Mouse (Mus musculus): ENCODE measurements at regions not wholly inside any gene's neighbourhood (a gene's known extent, or its start where the extent isn't known, plus 50 kb on each side); places are given as distances from the start of the nearest gene placed in this dataset.

- no peak for ATAC-seq (replicated peaks; ENCODE audit: low FRiP score, poor library complexity, severe bottlenecking)
These were observed 77.7 kb downstream of the Fam76b start for GRCm38 (mm10) chr9:13905086-13905669.

GRCm38 (mm10) chr9:13906736-13907135, 79.2 kb downstream of the Fam76b start:
- no peak for ATAC-seq (replicated peaks; ENCODE audit: low FRiP score, poor library complexity, severe bottlenecking)

DNA sequence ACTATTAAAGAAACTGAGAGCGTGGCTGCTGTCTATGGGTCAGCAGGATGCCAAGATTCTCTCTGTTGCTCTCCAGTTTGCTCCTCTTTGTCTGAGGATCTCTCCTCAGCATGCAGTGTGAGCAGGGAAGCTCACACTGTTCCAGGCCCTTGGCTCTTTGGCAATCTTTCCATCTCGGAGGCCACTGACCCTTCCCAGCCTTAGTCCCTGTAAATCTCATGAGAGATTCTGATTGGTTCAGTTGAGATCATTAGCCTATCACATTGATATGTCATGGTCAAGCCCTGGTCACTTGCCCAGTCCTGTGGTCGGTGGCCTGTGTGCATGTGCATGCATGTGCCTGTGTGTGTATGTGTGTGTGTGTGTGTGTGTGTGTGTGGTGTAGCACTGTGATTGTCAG, 82.1 kb downstream of the Fam76b start:
- no peak for ATAC-seq (replicated peaks; ENCODE audit: low FRiP score, poor library complexity, severe bottlenecking)

- no peak for ATAC-seq (replicated peaks; ENCODE audit: low FRiP score, poor library complexity, severe bottlenecking)
These were observed 82.6 kb downstream of the Fam76b start for GRCm38 (mm10) chr9:13910091-13910490.

DNA sequence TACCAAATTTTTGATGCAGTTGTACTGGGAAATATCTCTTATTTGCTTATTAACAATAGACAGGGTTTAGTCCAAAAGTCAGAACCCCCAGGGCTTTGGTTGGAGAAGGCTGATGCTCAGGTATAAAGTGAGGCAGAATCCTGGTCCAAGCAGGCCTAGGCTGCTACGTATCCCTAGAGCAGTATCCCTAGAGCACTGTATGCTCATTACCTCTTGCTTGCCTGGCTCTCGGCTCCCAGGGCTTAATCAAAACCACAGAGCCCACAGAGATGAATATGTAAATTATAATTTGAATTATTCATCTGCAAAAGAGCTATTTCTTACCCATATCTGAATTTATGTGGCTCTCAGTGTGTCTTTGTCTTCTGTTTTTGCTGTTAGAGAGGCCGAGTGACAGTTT, 85.9 kb downstream of the Fam76b start:
- no peak for ATAC-seq (replicated peaks; ENCODE audit: low FRiP score, poor library complexity, severe bottlenecking)

DNA sequence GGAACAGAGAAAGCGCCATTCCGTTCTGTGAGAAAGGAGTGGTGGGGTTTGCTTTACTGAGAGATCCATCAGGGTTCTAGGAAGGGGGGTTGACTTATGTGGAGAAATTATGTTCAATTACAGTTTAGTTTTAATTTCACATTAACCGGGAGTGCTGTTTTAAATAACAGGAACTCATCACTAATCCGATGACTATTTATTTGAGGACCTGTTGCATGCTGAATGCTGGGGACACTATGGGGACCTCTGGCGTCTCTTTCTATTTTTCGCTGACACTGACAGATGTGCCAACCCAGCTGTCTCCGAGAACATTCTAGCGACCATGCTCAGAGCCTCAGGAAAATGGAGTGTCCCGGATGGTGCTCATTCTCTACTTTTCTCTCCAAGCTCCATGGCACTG, 86.6 kb downstream of the Fam76b start:
- ATAC-seq (replicated peaks; ENCODE audit: low FRiP score, poor library complexity, severe bottlenecking), result no peak

DNA sequence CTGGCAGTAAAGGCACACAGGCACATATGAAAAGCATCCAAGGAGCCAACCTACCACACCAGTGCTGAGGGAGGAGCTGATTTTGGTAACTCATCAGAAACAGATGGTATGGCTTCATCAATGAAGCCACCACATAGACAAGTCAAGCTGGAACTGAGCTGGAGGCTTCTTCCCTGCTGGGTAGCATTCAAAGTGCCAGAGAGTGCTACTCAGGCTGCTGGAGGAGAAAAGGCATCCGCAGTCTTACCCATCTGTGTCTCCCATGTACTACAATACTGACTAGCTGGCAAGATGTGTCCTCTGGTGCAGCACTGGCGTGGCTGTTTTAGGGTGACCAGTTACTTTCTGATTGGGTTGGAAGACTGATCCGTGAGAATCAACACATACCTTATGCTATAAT, 87.3 kb downstream of the Fam76b start:
- no peak for ATAC-seq (replicated peaks; ENCODE audit: low FRiP score, poor library complexity, severe bottlenecking)

- no peak for ATAC-seq (replicated peaks; ENCODE audit: low FRiP score, poor library complexity, severe bottlenecking)
These were observed 89.3 kb downstream of the Fam76b start for GRCm38 (mm10) chr9:13916837-13917236.

GRCm38 (mm10) chr9:13918606-13919202, 91.2 kb downstream of the Fam76b start:
- no peak for ATAC-seq (replicated peaks; ENCODE audit: low FRiP score, poor library complexity, severe bottlenecking)

- ATAC-seq (replicated peaks; ENCODE audit: low FRiP score, poor library complexity, severe bottlenecking), result no peak
These were observed 92.4 kb downstream of the Fam76b start for GRCm38 (mm10) chr9:13919739-13920410.

DNA sequence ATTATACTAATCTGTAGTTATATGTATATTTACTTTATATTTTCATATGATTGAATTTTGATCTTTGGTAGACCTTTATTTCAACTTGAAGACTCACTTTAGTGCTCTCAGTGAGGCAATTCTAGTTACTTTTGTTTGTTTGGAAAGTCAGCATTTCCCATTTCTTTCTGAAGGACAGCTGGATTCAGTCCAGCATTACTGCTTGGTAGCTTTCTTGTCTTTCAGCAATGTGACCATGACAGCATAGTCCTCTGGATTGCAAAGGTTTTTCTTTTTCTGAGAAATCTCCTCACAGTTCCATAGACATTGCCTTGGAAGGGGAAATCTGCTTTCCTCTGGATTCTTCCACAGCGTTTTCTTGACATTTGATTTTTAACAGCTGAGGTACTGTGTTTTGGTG, 93.1 kb downstream of the Fam76b start:
- ATAC-seq (replicated peaks; ENCODE audit: low FRiP score, poor library complexity, severe bottlenecking), result no peak

- no peak for ATAC-seq (replicated peaks; ENCODE audit: low FRiP score, poor library complexity, severe bottlenecking)
These were observed 104.5 kb downstream of the Fam76b start for GRCm38 (mm10) chr9:13932001-13932508.

DNA sequence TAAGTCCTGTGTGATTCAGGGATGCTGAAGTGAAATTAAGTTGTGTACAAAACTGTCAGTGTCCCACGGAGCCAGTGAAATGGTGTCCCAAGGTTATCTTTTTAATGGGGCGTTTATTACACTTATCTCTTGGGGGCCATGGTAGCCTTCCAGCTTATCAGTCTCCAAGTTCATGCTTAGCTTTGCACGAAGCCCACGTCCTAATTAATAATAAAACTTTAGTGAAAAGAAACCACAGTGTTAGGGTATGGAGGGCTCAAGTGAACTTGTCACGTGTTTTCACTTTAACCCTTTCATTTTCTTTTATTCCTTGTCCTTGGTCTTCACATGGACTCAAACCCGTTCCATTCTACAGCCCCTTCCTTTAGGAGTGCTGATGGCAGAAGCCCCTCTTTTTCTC, 105.9 kb downstream of the Fam76b start:
- no peak for ATAC-seq (replicated peaks; ENCODE audit: low FRiP score, poor library complexity, severe bottlenecking)

DNA sequence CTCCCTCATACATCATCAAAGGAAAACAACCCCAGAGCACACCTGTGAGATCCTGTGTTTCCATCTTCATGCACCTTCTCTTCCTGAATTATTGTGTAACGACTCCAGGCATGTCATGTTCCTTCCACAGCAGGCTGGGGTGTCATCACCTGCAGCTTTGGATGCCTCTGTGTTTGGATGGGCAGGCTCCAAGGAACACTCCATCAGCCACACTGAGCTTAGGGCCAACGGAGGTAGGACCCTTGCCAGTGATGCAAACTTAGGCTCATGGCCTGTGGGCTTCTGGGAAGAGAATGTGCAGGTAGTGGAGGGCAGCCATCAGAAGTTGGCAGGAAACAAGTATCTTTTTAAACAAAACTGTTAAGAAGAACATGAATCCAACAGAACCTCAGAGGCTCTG, 109.8 kb downstream of the Fam76b start:
- ATAC-seq (replicated peaks; ENCODE audit: low FRiP score, poor library complexity, severe bottlenecking), result no peak

DNA sequence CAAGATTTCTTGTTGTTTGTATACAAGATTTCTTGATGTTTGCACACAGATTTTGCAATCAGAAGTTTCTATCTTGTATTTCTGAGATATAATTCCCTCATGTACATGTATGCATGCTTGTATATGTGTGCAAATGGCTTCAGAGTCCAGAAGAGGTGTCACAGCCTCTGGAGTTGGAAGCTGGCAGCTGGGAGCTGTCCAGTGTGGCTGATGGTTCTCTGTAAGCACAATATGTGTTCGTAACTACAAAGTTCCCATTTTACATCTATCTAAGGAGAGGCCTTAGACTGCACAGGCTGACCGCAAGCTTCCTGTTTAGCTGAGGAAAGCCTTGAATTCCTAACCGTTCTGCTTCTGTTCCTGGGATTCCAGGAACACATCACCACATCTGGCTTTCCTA, 119.0 kb downstream of the Fam76b start:
- ATAC-seq (replicated peaks; ENCODE audit: low FRiP score, poor library complexity, severe bottlenecking), result no peak

GRCm38 (mm10) chr9:13952157-13952556, 124.6 kb downstream of the Fam76b start:
- no peak for ATAC-seq (replicated peaks; ENCODE audit: low FRiP score, poor library complexity, severe bottlenecking)

GRCm38 (mm10) chr9:13963140-13963763, 135.7 kb downstream of the Fam76b start:
- ATAC-seq (replicated peaks; ENCODE audit: low FRiP score, poor library complexity, severe bottlenecking), result no peak

GRCm38 (mm10) chr9:13963796-13964195, 136.3 kb downstream of the Fam76b start:
- no peak for ATAC-seq (replicated peaks; ENCODE audit: low FRiP score, poor library complexity, severe bottlenecking)

DNA sequence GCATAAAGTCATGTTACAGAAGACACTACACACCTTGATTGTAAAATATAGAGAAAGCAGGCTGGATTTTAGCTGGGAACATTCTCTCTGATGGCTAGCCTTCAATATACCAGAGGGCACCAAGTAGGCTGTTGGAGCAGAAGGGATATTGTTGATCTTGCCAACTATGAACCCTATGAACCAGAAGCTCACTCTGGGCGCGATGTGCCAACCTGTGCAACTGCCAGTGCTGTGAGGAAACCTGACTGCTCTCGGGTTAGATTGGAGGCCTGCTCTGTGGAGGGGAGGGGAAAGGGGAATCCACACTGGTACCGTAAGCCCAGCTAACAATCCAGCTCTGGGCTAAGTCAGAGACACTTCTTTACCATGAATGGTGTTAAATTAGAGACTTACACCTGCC, 136.7 kb downstream of the Fam76b start:
- no peak for ATAC-seq (replicated peaks; ENCODE audit: low FRiP score, poor library complexity, severe bottlenecking)

DNA sequence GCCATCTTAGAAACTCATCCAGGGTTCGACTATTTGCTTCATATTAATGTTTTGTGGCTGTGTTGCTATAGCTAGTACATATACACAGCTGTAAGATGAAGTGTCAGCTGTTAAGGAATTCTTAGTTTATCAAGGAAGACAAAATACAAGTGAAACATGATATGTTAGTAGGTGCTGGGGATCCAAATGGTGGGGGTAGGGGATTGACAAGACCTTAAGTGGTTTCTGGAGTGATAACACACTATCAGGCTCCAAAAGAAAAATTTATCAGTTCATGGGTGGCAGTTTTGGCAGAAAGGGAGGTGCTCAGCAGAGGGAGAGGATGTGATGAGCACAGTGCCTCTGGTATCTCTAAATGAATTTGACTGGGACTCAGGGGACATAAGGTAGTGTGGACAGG, 138.7 kb downstream of the Fam76b start:
- ATAC-seq (replicated peaks; ENCODE audit: low FRiP score, poor library complexity, severe bottlenecking), result no peak

GRCm38 (mm10) chr9:13969262-13969661, 141.7 kb downstream of the Fam76b start:
- no peak for ATAC-seq (replicated peaks; ENCODE audit: low FRiP score, poor library complexity, severe bottlenecking)
